Mouse (Mus musculus): ENCODE results near the gene Foxp1. TPM values are rescaled to one million over a fixed set of nuclear protein-coding genes. Genes with fewer than 3 reads are reported as not detected.

Foxp1 gene
- total and polyA plus RNA-seq, 3 experiments, result 57.4 to 88.1 (median 79.8) TPM

DNA sequence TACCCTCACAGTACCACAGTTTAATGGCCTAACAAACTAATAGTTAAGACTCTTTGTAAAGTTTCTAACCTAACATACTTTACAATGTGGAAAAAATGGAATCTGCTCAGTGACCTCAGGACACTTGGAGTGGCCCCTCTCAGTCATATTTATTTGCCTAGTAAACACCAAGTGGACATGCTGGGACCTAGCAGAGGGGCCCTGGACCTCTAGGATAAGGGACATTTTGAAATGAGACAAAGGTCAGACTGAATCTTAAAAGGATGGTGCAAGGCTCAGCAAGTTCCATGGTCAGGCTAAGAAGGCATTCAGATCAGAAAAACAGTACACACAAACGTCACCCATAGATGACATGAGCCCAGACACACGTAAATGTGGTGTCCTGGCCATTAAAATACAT lies 483.5 kb downstream of the Foxp1 start:
- TF ChIP-seq GATA2 (IDR thresholded peaks at IDR 0.05; ENCODE audit: borderline replicate concordance, low read depth, low read length), result no peak
- no peak for TF ChIP-seq TAL1 (conservative IDR thresholded peaks at IDR 0.05; ENCODE audit: low read depth, low read length)
- TF ChIP-seq GATA1 (IDR thresholded peaks at IDR 0.05; ENCODE audit: borderline replicate concordance, low read length), result no peak
- no peak for TF ChIP-seq POLR2AphosphoS5 (IDR thresholded peaks at IDR 0.05; ENCODE audit: insufficient replicate concordance, low read depth, low read length)
- TF ChIP-seq CTCF (IDR thresholded peaks at IDR 0.05; ENCODE audit: low read depth, low read length), result no peak

DNA sequence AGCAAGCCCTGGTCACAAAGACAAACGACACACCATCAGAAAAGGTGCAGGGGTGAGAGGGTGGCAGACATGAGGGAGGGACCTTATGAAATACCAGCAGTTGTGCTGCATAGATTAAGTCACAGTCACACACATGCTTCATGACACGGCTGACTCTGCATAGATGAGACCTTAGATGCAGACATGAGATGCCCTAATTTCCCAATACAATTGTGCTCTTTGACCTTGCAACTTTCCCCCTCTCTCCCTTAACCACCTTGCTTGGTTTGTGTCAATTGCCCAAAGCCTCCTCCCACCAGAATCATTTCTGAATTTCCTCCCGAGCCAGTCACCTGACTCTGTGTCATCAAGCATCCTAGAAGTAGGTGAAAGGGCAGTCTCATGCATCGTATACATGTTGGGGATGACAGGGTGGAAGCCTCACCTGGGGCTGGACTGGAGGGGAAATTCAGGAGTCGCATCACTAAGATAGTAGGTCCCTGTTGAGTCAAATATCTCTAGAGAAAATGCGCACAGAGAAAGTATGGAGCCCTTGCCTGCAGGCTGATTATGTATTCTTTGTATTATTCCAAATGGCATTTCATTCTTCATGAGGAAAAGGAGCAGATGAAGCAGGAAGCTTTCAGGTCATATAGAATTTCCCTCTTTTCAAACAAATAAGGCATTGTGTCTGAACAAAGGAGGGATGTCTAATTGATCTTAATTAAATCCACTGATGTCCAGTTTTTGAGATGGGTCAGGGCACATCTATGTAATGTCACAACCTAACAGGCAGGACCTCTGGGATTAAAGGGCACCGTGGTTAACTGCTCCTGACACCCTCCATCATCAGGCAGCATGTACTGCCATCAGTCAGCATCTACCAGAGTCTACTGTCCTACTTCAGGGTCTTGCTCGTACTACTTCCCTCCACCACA lies 486.8 kb downstream of the Foxp1 start:
- TF ChIP-seq TAL1 (conservative IDR thresholded peaks at IDR 0.05; ENCODE audit: low read depth, low read length), result no peak
- TF ChIP-seq CTCF (IDR thresholded peaks at IDR 0.05; ENCODE audit: low read depth, low read length), result no peak
- TF ChIP-seq POLR2AphosphoS5 (IDR thresholded peaks at IDR 0.05; ENCODE audit: insufficient replicate concordance, low read depth, low read length), result no peak
- TF ChIP-seq GATA2 (IDR thresholded peaks at IDR 0.05; ENCODE audit: borderline replicate concordance, low read depth, low read length), result no peak
- TF ChIP-seq GATA1 (IDR thresholded peaks at IDR 0.05; ENCODE audit: borderline replicate concordance, low read length), result no peak

More for the DNA sequence above, 483.5 kb downstream of the Foxp1 start:
- no peaks in the 10 kb centered on the region for H3K9me3 ChIP-seq (replicated peaks)
- no peak for DNase-seq (ENCODE audit: low spot score)
- no peaks in the 10 kb centered on the region for H3K4me1 ChIP-seq (ENCODE audit: insufficient read depth, low read depth, low read length)
- ATAC-seq (ENCODE audit: extremely low read depth, insufficient number of reproducible peaks, low FRiP score, poor library complexity, severe bottlenecking), result no peak
- H3K4me3 ChIP-seq (ENCODE audit: low read depth, low read length), result no peak overlapping the region
- H3K27me3 ChIP-seq (ENCODE audit: insufficient read depth, low read length), result no peaks in the 10 kb centered on the region
- peaks cover 46% of the 10 kb centered on the region for H3K36me3 ChIP-seq (replicated peaks)

DNA sequence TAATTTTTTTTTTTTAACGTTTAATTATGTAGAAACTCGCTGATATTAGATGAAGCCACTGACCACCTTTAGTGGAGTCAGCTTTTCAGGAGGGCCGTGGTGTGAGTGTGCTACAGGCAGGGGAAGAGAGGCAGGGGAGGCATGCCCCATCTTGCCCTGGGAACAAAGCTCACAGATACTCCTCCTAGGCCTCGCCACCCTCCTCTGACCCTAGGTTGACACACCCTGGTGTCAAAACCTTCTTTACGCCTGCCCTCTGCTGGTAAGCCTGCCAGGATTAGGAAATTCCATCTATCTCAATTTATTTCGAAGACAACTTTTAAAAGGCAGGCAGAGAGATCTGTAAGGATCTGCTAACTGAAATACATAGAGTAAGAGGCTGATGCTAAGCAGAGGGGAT lies 489.5 kb downstream of the Foxp1 start:
- no peak for TF ChIP-seq CTCF (IDR thresholded peaks at IDR 0.05; ENCODE audit: low read depth, low read length)
- no peak for TF ChIP-seq GATA2 (IDR thresholded peaks at IDR 0.05; ENCODE audit: borderline replicate concordance, low read depth, low read length)
- no peak for TF ChIP-seq POLR2AphosphoS5 (IDR thresholded peaks at IDR 0.05; ENCODE audit: insufficient replicate concordance, low read depth, low read length)
- TF ChIP-seq GATA1 (IDR thresholded peaks at IDR 0.05; ENCODE audit: borderline replicate concordance, low read length), result no peak
- no peak for TF ChIP-seq TAL1 (conservative IDR thresholded peaks at IDR 0.05; ENCODE audit: low read depth, low read length)
- Histone ChIP-seq H3K9me3 (replicated peaks) (peaks cover 8% of the 10 kb centered on the region), H3K4me3 (ENCODE audit: low read depth, low read length) (no peak overlapping the region), H3K27me3 (ENCODE audit: insufficient read depth, low read length) (no peaks in the 10 kb centered on the region), H3K36me3 (replicated peaks) (peaks cover 42% of the 10 kb centered on the region), H3K4me1 (ENCODE audit: insufficient read depth, low read depth, low read length) (peaks cover 24% of the 10 kb centered on the region)
- peak; percentile 47; the same call in 1 of the 2 replicates for ATAC-seq (ENCODE audit: extremely low read depth, insufficient number of reproducible peaks, low FRiP score, poor library complexity, severe bottlenecking)
- DNase-seq (ENCODE audit: low spot score), result peak; percentile 14

More for the DNA sequence above, 486.8 kb downstream of the Foxp1 start:
- ATAC-seq (ENCODE audit: extremely low read depth, insufficient number of reproducible peaks, low FRiP score, poor library complexity, severe bottlenecking), result no peak
- H3K9me3 ChIP-seq (replicated peaks), result no peaks in the 10 kb centered on the region
- peaks cover 18% of the 10 kb centered on the region for H3K4me1 ChIP-seq (ENCODE audit: insufficient read depth, low read depth, low read length)
- peaks cover 39% of the 10 kb centered on the region for H3K36me3 ChIP-seq (replicated peaks)
- no peak overlapping the region for H3K4me3 ChIP-seq (ENCODE audit: low read depth, low read length)
- no peaks in the 10 kb centered on the region for H3K27me3 ChIP-seq (ENCODE audit: insufficient read depth, low read length)
- DNase-seq (ENCODE audit: low spot score), result no peak

DNA sequence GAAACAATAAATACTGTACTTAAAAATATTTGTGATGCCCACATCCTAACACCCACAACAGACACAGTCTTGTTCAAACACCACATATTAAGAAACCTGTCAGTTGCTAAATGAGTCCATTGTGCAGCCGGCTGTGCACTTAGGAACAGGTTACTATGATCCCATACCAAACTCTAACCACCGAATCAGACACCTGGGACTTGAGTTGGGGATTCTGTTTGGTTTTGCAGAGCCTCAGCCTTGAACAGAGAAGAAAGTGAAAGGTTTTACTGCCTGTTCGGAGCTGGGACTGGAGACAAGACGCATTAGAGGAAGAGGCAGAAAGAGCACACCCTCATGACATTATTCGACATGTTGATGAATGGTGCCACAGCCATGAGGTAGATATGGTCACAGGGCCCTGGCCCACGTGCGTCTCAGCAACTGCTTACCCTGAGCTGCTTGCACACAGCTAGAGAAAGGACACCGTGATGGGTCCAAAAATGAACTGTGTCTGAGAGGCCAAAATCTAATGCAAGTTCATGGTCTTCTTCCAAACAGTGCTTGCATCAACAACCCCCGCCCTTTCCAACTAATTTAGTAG lies 491.1 kb downstream of the Foxp1 start:
- H3K4me3 ChIP-seq (ENCODE audit: low read depth, low read length), result no peak overlapping the region
- DNase-seq (ENCODE audit: low spot score) (no peak), ATAC-seq (ENCODE audit: extremely low read depth, insufficient number of reproducible peaks, low FRiP score, poor library complexity, severe bottlenecking) (no peak)
- TF ChIP-seq CTCF (IDR thresholded peaks at IDR 0.05; ENCODE audit: low read depth, low read length) (no peak), TAL1 (conservative IDR thresholded peaks at IDR 0.05; ENCODE audit: low read depth, low read length) (no peak), GATA1 (IDR thresholded peaks at IDR 0.05; ENCODE audit: borderline replicate concordance, low read length) (no peak), GATA2 (IDR thresholded peaks at IDR 0.05; ENCODE audit: borderline replicate concordance, low read depth, low read length) (no peak), POLR2AphosphoS5 (IDR thresholded peaks at IDR 0.05; ENCODE audit: insufficient replicate concordance, low read depth, low read length) (no peak)
- H3K9me3 ChIP-seq (replicated peaks), result peaks cover 11% of the 10 kb centered on the region
- H3K27me3 ChIP-seq (ENCODE audit: insufficient read depth, low read length), result no peaks in the 10 kb centered on the region
- peaks cover 28% of the 10 kb centered on the region for H3K4me1 ChIP-seq (ENCODE audit: insufficient read depth, low read depth, low read length)
- H3K36me3 ChIP-seq (replicated peaks), result peaks cover 41% of the 10 kb centered on the region

DNA sequence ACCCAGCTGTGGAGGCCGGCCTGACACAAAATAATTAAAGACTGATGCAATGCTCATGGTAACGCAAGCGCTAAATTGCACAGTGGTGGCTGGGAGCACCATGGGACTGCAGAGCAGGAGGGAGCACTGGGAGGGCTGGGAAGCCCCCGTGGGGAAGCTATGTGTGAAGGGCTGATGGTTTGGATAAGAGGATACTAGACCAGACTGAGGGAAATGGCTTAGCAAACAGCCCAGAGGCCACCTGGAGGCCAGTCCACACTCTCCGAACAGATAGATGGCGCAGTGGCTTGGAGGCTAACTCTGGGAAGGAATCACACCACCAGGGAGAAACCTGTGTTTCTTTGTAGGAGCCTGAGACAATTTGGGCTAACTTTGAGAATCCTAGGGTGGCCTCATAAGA lies 492.3 kb downstream of the Foxp1 start:
- TF ChIP-seq GATA2 (IDR thresholded peaks at IDR 0.05; ENCODE audit: borderline replicate concordance, low read depth, low read length), result no peak
- no peak for TF ChIP-seq TAL1 (conservative IDR thresholded peaks at IDR 0.05; ENCODE audit: low read depth, low read length)
- H3K4me3 ChIP-seq (ENCODE audit: low read depth, low read length), result no peak overlapping the region
- H3K9me3 ChIP-seq (replicated peaks), result peaks cover 11% of the 10 kb centered on the region
- H3K36me3 ChIP-seq (replicated peaks), result peaks cover 31% of the 10 kb centered on the region
- ATAC-seq (ENCODE audit: extremely low read depth, insufficient number of reproducible peaks, low FRiP score, poor library complexity, severe bottlenecking), result no peak
- no peaks in the 10 kb centered on the region for H3K27me3 ChIP-seq (ENCODE audit: insufficient read depth, low read length)
- DNase-seq (ENCODE audit: low spot score), result no peak
- peaks cover 28% of the 10 kb centered on the region for H3K4me1 ChIP-seq (ENCODE audit: insufficient read depth, low read depth, low read length)

DNA sequence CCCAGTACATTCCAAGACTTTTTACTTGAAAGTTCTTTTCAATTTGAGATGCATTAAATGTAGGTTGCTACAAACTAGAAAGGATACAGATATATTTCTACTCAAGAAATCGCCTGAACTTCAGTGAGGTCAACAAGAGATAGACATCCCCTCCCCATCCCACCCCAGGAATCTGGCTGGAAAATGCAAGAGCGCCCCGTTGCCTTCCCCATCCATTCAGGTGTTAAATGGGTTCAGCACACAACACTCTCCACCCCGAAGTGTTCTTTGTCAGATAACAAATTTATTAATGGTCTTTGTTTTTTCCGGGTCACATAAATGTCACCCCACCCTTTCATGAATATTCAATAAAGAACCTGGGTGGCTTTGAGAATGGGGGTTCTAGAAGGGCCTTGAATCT lies 493.1 kb downstream of the Foxp1 start:
- H3K9me3 ChIP-seq (replicated peaks), result peaks cover 11% of the 10 kb centered on the region
- H3K4me3 ChIP-seq (ENCODE audit: low read depth, low read length), result no peak overlapping the region
- H3K4me1 ChIP-seq (ENCODE audit: insufficient read depth, low read depth, low read length), result peaks cover 29% of the 10 kb centered on the region
- H3K36me3 ChIP-seq (replicated peaks), result peaks cover 28% of the 10 kb centered on the region
- no peaks in the 10 kb centered on the region for H3K27me3 ChIP-seq (ENCODE audit: insufficient read depth, low read length)
- ATAC-seq (ENCODE audit: extremely low read depth, insufficient number of reproducible peaks, low FRiP score, poor library complexity, severe bottlenecking) (no peak), DNase-seq (ENCODE audit: low spot score) (no peak)
- TF ChIP-seq TAL1 (conservative IDR thresholded peaks at IDR 0.05; ENCODE audit: low read depth, low read length), result no peak
- TF ChIP-seq POLR2AphosphoS5 (IDR thresholded peaks at IDR 0.05; ENCODE audit: insufficient replicate concordance, low read depth, low read length), result no peak
- no peak for TF ChIP-seq CTCF (IDR thresholded peaks at IDR 0.05; ENCODE audit: low read depth, low read length)
- TF ChIP-seq GATA1 (IDR thresholded peaks at IDR 0.05; ENCODE audit: borderline replicate concordance, low read length), result no peak
- TF ChIP-seq GATA2 (IDR thresholded peaks at IDR 0.05; ENCODE audit: borderline replicate concordance, low read depth, low read length), result no peak

Measured in G1E (cell line).